Mouse (Mus musculus): ENCODE results near the gene Sytl3. TPM values are rescaled to one million over a fixed set of nuclear protein-coding genes. Genes with fewer than 3 reads are reported as not detected.
"Not testable (repeated sequence)": the region's sequence is repeated elsewhere in the genome, so short reads cannot be mapped to it uniquely, and the experiment has no call there.

Sytl3 gene
- total RNA-seq, 2 experiments from 2014 or later: 0.33 to 0.39 TPM

DNA sequence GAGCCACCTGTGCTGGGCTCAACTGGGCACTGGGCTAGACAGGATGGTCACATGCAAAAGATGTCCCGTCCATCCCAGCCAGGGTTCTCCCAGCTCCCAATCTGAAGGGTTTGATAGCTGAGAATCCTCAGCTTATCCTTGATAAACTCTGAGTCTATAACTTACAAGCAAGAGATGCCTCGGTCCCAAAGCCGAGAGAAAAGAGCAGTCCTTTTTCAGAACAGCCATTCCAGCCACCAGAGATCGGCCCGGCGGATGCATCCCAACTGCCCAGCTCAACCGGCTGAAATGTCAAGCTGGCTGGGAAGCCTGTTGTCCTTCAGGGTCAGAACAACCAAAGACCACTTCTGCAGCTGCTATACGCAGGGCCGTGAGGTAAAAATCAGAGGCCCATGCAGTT is 14.7 kb upstream of the Sytl3 start:
- intact Hi-C loops (cut with DNase I; ENCODE audit: low total_unique reads); DNase-seq: not testable (repeated sequence)

DNA sequence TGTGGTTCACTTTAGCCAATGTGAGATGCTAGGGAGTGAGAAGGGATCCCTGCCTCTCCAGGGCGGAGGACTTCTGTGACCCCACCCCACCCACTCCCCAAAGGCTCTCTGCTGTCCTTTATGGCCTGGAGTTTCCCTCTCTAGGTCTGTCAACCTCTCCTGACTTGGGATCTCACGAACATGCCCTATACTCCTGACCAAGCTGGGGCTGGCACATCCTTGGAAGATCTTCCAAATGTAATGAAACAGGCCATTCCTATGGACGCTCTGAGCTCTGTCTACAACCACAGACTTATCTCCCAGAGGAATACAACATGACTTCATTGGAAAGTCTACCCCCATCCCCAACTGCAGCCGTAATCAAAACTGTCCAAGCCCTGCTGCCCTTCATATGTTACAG is 14.2 kb upstream of the Sytl3 start:
- DNase-seq; intact Hi-C loops (cut with DNase I; ENCODE audit: low total_unique reads): not testable (repeated sequence)

DNA sequence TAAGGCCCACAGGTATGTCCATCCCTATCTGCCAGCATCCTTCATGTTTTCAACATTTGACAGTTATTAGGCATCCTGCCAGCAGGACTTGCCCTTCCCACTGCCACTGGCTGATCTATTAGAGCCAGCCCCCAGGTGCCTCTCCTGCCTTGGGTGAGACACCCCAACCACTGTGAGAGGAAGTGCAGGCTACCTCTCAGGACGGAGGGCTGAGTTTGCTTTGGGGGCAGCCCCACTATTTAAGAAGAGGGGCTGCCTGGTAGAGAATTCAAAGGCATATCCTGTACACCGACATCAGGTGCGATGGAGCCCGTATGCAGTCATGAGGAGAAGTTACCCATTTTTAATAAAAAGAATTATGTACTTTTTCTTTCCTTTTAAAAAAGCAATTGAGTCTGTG is 13.2 kb upstream of the Sytl3 start:
- intact Hi-C loops (cut with DNase I; ENCODE audit: low total_unique reads); DNase-seq: not testable (repeated sequence)

DNA sequence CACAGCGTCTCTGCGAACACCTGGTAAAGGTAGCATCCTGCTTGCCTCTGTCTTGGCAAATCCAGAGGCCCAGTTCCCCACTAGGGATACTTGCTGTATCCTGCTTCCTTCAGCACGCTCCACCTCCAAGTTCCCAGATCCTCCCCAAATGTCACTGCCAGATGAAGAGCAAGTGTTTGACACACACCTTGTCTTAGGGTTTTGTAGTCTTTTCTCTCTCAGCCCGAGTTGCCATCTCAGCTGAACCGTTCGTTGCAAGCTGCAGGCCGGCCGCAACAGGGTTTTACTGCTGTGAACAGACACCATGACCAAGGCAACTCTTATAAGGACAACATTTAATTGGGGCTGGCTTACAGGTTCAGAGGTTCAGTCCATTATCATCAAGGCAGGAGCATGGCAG is 12.1 kb upstream of the Sytl3 start:
- DNase-seq; intact Hi-C loops (cut with DNase I; ENCODE audit: low total_unique reads): not testable (repeated sequence)

DNA sequence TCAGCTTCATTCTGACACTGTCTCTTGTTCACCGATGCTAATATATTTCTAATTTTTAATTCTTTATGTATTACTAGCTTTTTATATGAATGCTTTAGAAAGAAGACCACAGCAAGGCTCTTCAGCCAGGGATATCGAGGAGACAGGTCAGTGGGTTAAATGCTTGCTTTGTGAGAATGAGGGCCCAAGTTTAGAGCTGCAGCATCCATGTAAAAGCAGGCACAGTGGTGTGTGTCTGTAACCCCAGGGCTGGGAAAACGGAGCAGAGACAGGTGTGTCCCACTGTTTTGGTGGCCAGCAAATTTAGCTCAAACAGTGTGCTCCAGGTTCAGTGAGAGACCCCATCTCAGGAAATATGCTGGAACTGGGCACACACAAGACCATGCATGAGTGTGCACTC is 11.4 kb upstream of the Sytl3 start:
- intact Hi-C loops (cut with DNase I; ENCODE audit: low total_unique reads); DNase-seq: not testable (repeated sequence)

- DNase-seq; intact Hi-C loops (cut with DNase I; ENCODE audit: low total_unique reads): not testable (repeated sequence)
Measured at GRCm38 (mm10) chr17:6650904-6651565, 7.9 kb upstream of the Sytl3 start.

- intact Hi-C loops (cut with DNase I; ENCODE audit: low total_unique reads); DNase-seq: not testable (repeated sequence)
Measured at GRCm38 (mm10) chr17:6653341-6653946, 5.4 kb upstream of the Sytl3 start.

- DNase-seq: peak; percentile 63
- intact Hi-C loops (cut with DNase I; ENCODE audit: low total_unique reads): not testable (repeated sequence)
Measured at GRCm38 (mm10) chr17:6655087-6655511, 3.8 kb upstream of the Sytl3 start.

DNA sequence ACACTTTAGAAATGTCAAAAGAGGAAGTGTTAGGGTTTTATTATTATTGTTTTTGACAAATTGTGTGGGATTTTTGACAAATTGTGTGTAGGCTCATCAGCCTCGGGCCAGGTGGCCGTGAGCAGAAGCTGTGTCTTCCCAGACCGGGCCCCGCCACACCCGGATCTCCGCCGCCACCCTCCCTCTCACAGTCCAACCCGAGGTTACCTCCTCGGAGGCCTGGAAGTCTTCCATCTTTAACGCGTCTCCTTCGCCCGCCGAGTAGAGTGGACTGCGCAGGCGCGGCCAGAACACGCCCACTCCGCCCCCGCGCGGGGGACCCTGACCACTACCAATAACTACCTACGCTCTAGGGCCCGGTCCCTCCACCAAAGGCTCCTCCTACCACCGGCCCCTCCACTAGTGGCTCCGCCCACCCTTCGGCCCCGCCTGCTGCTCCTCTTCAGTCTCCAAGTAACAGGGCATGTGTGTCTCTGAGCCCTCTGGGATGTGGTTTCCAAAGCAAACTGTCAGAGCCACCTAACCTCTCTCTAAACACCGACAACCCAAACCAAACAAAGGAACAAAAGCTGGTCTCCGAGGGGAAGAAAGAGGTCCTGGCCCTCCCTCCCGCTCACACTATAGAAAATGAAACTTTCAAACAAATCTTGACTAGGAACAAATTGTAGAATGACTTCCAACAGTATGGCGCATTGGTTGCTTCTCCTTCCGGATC is 3.2 kb upstream of the Sytl3 start, which contains the start of gene Dynlt1f:
Gene Dynlt1f (minus strand): TSS at position 334 of the 715 bp plus-strand sequence.
- intact Hi-C loops (cut with DNase I; ENCODE audit: low total_unique reads): not testable (repeated sequence)
- DNase-seq: peak; percentile 53

DNA sequence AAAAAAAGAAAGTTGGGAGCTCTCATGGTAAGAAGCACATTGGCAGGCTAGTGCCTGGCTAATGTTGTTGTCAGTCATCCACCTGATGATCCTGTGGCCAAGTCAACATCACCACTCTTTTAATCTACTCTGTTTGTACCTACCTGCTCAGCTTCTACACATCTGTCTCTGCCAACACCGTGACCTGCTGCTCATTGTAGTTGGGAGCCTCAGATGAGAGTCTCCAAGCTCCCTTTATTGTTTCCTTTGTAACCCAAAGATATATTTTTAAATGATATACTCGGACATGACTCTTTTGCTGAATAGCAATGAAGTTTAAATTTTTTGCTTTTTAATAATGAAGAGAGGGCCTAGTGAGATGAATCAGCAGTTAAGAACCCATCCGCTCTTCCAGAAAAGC is 2.4 kb upstream of the Sytl3 start:
- DNase-seq; intact Hi-C loops (cut with DNase I; ENCODE audit: low total_unique reads): not testable (repeated sequence)

DNA sequence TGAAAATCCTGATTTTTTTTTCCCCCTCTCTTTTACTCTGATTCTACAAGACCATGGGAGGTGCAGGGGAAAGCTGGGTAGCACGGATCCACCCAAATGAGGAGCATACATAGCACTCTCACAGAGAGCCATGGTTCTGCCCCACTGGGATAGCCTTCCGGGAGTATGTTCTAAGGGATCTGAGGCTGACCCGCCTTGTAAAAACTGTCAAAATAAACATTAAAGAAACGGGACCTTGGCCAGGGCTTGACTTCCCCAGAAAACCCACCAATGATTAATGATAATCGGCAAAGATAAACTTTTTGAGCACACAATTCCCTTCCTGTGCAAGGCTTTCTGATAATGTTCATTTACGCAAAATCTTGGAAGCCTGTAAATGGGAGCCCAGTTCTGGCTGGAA is 1.7 kb downstream of the Sytl3 start:
- intact Hi-C loops (cut with DNase I; ENCODE audit: low total_unique reads); DNase-seq: not testable (repeated sequence)

GRCm38 (mm10) chr17:6661093-6661816 is 2.4 kb downstream of the Sytl3 start:
- DNase-seq: peak; percentile 58
- intact Hi-C loops (cut with DNase I; ENCODE audit: low total_unique reads): not testable (repeated sequence)

DNA sequence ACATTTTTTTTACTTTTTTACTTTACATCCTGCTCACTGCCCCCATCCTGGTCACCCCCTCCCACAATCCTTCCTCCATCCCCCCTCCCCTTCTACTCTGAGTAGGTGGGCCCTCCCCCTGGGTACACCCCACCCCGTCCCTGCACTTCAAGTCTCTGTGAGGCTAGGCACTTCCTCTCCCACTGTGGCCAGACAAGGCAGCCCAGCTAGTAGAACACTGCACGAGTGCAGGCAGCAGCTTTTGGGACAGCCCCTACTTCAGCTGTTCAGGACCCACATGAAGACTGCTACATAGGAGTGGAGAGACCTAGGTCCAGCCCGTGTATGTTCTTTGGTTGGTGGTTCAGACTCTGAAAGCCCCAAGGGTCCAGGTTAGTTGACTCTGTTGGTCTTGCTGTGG is 3.9 kb downstream of the Sytl3 start:
- DNase-seq; intact Hi-C loops (cut with DNase I; ENCODE audit: low total_unique reads): not testable (repeated sequence)

DNA sequence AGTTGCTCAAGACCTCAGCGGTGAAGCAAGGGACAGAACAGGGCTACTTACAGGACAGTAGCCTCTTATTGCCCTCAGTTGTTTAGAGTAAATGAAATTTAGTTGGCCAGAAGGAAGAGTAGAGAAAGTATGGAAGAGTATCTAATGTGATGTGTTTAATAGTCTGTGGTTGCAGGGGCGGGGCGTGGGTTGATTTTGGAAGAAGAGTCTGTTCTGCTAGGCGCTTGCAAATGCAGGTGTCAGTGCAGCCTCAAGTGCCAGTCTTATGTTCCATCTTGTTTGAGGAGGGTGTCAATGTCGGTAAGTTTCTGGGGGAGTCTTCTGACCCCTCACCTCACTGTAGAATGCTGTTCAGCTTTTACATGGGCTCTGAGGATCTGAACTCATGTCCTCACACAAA is 6.5 kb downstream of the Sytl3 start:
- intact Hi-C loops (cut with DNase I; ENCODE audit: low total_unique reads); DNase-seq: not testable (repeated sequence)

DNA sequence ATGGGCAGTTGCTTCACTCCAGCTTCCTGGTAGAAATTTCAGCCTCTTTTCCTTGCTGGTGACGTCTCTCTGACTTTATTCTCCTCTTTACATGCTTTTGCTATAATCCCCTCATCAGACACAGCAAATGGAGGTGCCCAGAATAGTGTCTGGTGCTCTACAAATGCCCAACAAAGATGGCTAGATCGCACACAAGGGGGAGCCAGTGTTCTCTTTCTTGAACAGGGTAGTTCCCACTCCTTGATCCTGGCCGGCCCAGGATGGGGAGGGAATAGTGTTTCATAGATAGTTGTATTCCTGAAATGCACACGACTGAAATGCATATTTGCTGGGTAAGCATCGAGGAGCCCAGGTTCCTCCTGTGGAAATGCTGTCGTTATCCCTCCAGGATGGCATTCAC is 9.6 kb downstream of the Sytl3 start:
- intact Hi-C loops (cut with DNase I; ENCODE audit: low total_unique reads); DNase-seq: not testable (repeated sequence)

DNA sequence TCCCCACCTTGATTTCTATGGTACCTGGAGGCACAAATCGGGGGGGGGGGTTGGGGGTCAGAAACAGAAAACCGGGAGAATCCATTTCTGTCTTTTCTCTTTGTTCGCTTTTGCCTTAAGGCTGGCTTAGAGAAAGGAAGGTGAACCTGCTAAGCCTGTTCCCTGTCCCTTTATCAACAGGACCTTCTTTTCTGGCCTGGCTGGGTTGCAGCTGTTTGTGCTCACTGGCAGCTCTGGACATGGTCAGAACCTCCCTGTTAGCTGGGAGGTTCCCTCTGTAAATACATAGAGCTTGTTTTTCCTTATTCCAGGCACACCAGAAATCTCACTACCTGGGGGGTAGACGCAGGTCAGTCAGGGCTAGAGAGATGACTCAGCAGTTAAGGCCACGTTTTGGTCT is 15.4 kb downstream of the Sytl3 start:
- not testable (repeated sequence) for DNase-seq

DNA sequence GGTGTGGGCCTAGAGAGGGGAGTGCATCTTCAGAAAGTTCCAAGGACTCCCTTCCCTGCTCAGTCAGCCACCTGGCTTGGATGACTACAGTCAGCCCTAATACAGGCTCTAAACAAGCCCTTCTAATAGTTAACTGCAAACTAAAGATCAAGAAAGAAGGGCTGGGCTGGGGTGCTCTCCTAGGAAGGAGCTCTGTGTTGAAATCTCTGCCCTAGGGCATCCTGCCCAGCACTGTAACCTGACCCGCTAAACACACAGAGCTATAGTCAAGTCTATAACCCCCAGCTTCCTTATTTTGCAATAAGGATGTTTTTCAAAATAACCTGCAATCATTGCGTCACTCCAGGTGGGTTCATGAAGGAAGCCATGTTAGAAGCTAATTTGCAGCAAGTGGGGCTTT is 19.2 kb downstream of the Sytl3 start:
- intact Hi-C loops (cut with DNase I; ENCODE audit: low total_unique reads); DNase-seq: not testable (repeated sequence)

More for the DNA sequence above, 15.4 kb downstream of the Sytl3 start:
- intact Hi-C loops (cut with DNase I; ENCODE audit: low total_unique reads): not testable (repeated sequence)

GRCm38 (mm10) chr17:6681721-6682120 is 22.8 kb downstream of the Sytl3 start:
- intact Hi-C loops (cut with DNase I; ENCODE audit: low total_unique reads); DNase-seq: not testable (repeated sequence)

- DNase-seq; intact Hi-C loops (cut with DNase I; ENCODE audit: low total_unique reads): not testable (repeated sequence)
Measured at GRCm38 (mm10) chr17:6683702-6684101, 24.8 kb downstream of the Sytl3 start.

Measured in gastrocnemius, postnatal 14 days (tissue).